Mouse (Mus musculus): Measurements from ENCODE around the gene Slx4ip.
"Not testable (repeated sequence)": the region's sequence is repeated elsewhere in the genome, so short reads cannot be mapped to it uniquely, and the experiment has no call there.

Gene Slx4ip

DNA sequence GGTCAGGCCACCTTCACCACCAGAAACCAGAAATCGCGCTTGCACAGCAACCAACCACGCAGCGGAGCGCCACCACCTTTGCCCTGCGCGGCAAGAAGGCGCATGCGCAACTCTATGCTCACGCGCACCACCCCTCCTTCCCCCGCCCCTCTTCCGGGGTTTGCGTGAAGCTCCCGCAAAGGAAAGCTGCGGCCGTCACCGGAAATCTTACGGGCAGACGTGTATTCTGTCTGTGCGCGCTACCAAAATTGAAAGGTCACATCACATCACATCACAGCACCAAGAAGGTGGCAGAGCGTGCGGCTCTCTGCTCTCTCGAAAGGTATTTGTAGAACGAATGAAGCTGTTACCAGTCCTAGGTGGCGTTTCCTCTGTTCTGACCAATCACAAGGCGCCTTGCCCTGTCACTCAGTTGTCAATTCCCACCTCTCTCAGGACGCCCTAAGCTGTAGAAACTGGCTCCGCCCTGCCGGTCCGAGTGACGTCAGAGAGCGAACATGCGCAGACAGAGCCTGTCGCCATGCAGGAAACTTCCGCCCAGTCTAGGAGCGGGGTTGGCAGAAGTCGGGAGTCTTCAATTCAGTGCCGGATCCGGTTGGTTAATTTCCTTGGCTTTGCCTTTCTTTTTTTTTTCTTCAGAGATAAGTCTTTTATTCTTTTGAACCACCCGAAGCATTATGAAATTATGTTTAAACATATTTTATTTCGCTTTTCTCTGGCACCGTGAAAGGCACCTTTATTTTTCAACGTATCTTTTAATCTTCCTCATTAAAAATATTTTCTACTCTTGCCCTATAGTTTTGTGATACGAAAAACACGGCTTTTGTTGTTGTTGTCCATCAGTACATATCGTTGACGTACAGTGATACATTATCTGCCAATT, at the start of gene Slx4ip, which contains the start of the genes AL731706.1 and Mkks:
Slx4ip (plus strand) TSS at position 151 of the 883 bp plus-strand sequence.
AL731706.1 (minus strand) TSS at position 322 of the 883 bp plus-strand sequence.
Mkks (minus strand) TSS at position 322 of the 883 bp plus-strand sequence.
- peak; percentile 100 for DNase-seq

DNA sequence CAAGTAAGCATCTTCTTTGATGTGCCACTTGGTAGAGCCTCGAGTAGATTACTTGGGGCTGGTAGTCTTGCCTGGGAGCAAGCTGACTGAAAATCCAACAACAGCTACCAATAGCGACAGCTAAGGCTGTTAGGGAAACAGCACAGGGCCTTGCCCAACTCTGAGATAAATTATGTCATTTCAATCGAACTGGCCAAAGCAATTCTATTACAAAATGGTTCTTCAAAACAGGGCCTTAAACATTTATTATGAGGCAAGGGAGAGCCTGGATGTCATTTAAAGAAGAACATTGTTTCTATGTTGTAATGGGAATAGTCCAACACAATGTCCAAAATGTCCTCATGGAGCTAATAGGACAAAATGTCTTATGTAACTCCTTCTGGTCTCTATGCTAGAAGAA, 40.7 kb upstream of the Slx4ip start:
- no peak for DNase-seq

DNA sequence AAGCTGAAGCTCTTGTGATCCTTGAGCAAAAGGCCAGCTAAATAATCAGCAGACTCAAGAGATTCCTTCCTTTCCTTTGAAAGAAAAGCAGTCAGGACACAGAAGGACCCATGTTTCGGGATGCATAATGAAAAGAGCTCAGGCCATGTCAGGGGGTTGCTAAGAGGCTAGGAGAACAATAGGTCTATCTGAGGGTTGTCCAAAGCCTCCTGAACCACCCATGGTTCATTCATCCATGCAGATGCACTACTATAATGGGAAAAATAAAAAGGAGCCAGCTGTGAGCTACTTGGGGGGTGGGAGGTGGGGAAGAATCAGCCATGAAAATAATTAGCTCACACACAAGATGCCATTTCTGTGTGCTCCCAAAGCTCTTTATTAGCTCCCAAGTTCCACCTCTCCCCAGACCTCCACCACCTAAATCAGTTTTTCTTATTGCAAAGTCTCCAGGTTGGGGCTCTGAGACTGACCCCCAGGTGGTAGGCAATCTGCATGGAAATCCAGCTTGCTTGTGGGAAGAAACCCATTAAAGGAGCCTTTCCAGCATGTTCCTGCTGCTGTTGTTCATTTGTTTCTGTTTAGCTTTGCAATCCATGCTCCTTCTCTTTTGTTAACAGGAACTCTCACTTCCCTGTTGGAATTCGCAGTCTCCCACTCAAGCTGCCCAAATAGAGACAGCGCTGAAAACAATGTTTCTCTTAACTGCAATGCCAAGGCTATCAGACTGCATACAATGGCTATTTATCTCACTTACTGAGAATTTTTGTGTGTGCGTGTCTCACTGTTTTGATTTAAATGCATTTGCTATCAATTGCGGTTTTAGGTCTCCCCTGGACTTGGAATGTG, 36.3 kb upstream of the Slx4ip start:
- DNase-seq, result peak; percentile 56

DNA sequence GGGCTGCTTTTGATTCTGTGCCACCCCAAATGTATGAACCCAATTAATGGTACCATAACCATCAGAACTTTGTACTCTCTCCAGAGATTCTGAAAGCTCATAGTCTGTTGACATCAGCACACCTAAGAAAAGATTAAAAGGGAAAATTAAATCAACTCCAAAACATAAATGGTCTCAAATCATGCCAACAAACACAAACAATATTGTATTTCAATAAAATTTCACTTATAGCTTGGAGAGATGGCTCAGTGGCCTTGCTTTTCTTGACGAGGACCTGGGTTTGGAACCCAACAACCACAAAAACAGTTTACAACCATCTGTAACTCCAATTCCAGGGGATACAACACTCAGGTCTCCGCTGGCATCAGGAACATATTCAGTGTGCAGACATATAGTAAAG, 5.4 kb upstream of the Slx4ip start, which contains the start of gene AL731706.2:
AL731706.2 (minus strand) TSS at position 101 of the 400 bp plus-strand sequence.
- no peak for DNase-seq

DNA sequence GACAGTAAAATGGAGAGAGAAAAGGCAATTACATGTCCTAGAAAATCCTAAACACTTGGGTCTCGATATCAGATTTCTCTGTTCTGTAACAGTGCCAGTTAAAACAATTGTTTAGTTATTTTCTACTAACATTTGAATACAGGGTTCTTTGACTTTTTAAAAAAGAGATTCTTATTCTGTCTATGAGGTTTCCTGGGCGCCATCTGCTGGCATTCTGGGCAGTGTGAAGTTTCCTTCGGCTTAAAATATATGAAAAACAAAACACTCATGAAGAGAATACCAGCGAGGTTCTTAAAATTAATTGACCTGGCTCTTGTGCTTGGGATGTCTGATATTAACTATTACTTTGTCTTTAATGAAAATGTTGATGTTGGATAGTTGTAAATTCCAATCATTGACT, 4.2 kb upstream of the Slx4ip start:
- peak; percentile 17 for DNase-seq

DNA sequence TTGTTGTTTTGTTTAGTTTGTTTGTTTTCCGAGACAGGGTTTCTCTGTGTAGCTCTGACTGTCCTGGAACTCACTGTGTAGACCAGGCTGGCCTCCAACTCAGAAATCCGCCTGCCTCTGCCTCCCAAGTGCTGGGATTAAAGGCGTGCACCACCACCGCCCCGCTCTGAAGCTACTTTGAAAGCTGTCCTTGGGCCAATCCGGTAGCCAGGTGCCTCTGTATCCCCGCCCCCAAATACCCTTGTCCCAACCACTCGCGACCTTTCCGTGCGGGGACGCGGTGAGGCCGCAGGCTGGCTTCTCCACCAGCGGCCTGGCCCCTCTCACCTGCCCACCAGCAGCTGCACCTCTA, 326 bp upstream of the Slx4ip start:
- DNase-seq, result not testable (repeated sequence)

DNA sequence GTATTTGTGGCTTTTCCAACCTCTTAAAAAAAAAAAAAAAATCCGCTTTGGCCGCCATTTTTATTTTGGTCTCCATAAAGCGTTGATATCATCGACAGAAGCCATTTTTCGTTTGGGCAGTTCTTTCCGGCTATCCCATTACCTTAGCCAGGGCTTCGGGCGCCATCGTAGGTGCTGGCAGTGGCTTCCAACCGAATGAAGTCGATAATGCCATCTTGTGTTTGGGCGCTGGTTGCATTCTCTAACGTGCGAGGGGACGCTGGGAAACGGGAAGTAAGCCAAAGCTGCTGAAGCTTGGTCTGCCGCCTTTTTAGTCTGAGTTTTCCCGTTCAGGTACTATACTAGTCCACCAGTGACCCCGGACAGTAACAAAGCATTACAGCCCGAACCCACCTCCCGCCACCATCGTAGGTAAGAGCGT, 943 bp downstream of the Slx4ip start:
- DNase-seq, result peak; percentile 99

DNA sequence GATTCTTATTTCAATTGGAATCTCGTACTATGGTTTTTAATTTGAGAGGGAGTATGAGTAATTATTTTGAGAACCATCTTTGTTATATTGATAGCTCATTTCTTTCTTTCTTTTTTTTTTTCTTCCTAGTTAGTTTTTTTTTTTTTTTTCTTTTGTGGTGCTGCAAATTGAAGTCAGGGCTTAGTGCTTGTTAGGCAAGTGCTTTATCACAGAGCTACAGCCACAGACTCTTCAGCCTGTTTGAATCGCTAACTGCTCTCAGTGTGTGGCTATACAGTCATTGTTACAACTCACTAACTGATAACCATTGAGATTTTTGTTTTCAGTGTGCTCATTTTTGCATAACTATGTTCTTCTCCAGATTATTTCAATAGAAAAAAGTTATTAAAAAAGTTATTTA, 3.5 kb downstream of the Slx4ip start:
- DNase-seq, result no peak

DNA sequence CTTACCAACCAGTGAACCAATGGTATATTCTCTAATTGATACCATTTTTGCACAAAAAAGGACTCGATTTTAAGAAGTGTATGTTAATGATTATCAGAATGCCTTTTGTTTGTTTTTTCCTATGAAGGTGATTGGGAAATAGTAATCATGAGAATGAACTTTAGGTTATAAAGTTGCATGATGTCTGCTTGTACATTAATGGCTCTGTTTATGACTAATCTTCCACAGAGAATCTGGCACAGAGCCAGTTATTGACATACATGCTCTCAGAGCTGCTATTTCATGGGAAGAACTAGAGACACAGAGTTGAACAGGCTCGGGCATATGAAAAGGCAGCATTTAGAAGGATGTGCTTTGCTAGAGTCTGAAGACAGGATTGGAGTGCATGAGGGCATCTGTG, 5.1 kb downstream of the Slx4ip start:
- no peak for DNase-seq

DNA sequence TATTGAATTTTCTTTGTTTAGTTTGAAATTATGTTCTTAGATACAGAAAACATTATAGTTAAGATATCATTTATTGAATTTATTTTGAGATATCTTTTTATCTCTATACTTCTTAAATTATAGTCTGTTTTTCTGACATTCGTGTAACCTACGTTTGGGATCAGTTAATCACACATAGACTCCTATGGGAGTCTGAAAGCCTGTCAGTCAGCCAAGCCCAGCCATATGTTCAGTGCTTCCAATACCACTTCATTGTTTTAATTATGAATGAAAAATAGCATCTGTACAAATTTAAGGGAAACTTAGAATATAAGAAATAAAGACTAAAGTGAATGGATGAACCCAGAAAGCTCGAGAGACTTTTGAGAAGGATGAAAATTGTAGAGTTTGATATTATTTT, 17.6 kb downstream of the Slx4ip start:
- no peak for DNase-seq

DNA sequence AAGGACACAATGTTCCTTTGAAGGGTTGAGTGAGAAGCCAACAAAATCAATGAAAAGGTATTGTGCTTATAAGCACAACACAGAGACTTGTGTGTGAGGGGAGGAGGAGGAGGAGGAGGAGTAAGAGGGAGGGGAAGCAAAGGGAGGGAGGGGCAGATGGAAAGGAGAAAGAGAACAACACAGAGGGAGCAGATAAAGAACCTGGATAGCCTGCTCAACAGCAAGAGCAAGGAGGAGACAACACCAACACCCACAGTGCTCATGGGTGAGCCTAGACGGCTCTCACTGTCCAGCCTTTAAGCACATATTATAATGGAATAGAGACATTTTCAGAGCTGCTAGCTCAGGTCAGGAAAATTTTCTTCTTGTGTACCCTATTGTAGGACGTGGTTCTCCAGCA, 18.3 kb downstream of the Slx4ip start:
- no peak for DNase-seq

DNA sequence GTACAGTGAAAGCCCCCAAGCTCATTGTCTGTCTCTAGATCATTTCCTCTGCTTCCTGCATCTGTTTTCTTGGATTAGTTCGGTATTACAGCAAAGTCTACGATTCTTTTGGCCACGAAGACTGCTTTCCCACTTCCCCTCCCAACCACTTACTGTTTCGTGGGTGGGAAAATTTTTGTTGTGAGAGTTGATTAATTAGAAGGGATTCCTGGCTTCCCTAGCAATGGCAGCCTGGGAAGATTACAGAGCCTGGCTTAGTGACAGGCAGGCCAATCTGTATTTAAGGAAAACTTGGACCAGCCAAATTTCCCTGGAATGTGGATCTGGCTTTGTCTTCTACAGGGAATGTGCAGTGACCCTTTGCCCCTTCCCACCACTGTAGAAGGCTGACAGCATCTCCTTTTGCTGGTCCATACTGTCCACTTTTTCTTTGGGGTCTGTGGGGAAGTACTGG, 21.0 kb downstream of the Slx4ip start:
- peak; percentile 35 for DNase-seq

DNA sequence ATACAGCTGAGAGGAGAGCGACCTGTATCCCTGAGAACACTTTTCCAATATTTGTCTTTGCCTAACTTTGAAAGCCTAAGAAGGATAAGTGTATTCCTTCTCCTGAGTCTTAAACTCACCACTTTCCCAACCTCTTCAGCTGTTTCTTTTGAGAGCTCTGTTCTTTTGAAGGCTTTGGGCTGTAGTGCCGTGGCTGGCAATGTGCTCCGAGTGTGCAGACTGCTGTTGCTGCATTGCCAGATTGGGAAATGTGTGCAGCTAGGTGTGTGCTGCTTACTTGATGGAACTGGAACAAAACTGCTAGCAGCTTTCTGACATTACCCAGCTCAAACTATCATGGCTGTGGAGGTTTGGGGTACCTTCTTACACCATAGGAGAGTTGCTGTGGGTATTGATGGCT, 22.0 kb downstream of the Slx4ip start:
- no peak for DNase-seq

DNA sequence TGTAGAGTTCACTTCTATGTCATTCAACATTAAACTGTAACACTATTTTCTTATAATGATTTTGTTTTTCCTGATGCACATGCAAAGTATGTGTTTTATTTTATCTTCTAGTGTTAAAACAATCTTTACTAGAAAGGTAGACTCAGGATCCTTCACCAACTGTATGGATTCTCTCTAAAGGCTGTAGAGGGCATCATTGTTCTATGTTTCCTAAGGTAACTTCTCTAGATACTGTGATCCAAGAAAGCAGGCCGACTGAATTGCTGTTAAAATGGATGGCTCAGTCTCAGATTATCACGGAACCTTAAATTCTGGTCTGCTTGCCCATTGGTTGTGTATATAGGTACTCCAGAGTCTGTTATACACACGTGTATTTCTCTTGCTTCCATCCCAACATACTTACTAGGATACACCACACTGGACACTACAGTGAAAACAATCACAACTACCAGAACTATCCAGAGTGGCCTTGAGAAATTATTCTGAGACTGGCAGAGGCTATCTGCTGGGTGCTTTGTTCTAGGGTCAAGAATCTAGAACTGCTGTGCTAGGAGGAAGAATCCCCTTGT, 23.4 kb downstream of the Slx4ip start:
- DNase-seq, result peak; percentile 47

DNA sequence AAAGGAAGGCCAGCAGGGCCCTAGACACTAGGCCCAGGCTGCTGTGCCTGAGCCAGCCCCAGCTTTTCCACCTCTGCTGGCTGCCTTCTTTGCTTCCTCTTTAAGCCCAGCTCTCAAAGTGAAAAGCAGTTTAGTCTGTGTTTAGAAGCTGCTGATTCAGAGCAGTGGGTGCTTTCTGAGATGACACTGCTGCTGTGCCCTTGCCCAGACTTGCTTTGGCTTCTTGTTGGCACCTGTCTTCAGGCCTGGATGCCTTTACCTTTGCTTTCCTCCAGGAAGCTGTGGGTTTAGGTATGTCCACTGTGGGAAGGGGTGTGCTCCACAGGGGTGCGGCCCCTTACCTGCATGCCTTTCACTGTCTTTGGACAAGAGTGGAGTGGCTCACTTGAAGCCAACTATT, 28.4 kb downstream of the Slx4ip start:
- DNase-seq, result no peak

DNA sequence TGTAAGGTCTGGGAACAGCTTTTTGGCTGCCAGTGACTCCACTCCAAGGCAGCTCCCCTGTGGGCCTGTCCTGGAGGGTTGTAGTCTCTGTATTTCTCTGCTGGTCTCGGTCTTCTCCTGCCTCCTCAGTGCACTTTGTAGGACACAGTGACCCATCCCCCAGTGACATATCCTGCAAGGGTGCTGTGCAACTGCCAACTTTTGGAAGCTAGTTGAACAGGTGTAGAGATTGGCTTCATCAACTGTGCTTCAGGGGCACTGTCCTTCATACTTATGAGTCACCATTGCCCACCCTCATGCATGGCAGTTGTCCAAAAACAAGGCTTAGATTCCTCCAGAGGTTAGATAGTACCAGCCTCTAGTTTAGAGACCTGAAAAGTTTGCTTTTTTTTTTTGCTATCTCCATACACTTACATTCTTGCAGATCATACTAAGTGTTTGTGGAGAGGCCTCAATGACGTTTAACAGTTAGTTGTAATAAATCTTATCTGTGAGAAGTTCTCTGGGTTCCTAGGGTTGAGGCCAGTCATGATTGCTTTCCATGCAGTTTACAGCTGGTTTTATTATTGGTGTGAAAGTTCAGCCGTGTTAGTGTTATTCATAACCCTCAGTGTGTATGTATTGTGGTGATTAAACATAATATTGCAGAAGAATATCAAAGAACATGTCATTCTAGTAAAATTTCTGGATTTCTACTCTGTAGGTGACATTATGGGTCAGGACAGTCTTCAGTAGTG, 29.4 kb downstream of the Slx4ip start:
- DNase-seq, result no peak

DNA sequence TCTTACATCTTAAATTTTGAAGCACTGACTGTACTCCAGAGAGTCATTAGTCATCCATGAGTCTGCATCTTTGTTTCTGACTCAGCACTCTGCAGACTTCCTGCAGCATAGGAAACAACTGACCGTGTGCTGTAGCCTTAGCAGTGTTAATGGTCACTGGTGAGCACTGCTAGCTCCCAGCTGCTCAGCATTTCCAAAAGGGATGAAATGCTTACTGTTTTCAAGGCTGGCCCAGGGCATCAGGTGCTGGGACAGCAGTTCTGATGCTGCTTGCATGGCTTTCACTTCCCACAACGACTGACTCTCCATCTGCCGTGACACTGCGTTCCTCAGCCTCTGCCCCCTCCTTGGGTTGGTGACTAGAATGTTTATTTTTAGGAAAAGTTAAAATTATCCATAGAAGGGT, 30.0 kb downstream of the Slx4ip start:
- peak; percentile 11 for DNase-seq

DNA sequence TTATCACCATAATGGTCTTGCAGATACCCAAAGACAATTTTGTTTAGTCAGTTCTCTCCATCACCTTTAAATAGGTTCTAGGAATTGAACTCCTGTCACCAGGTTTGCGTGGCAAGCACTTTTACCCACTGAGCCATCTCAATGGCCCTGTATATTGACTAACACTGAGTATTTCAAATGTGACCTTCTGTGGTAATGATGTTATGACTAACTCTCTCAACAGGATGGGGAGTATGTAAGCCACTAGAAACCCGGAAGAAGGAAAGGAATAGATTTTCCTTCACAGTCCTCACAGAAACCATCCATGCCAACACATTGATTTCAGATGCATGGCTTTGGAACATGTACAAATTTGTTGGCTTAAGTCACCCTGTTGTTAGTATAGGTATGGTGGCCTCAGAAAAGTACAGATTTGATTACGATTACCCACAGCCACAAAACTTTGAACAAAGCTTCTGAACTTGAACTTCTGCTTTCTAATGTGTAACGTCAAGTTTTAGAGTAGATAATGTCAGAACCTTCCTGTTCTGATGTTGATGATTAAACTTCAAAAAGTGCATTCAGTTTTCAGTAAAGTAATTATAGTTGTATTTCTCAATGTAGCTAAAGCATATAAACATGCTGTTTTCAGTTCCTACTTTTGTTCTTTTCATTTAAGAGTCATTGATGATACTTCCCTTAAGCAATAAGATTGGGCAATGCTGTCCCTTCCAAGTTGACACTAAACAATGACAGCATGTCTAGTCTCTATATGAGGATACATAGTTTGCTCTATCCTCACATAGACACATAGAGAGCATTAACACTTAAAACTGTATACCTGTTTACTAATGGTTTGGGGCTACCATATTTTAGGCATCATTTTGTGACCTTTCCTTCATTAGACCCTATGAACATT, 45.6 kb downstream of the Slx4ip start:
- no peak for DNase-seq

DNA sequence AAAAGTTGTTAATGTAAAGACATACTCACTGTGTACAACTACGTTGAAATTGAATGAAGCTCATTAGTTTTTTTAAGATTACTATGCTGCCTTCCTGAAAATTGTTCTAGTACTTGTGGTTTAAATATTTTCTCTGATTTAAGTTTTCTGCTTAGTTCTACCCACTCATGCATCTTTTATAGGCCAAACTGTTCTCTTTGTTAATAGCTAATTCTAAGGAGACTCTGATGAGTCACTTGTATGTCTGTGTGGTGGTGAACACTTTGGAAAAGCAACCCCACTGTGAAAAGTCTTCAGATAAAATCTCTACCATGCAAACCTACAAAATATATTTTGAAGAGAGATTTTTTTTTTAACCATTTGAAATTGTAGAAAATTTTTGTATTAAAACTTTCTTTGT, 47.2 kb downstream of the Slx4ip start:
- no peak for DNase-seq

DNA sequence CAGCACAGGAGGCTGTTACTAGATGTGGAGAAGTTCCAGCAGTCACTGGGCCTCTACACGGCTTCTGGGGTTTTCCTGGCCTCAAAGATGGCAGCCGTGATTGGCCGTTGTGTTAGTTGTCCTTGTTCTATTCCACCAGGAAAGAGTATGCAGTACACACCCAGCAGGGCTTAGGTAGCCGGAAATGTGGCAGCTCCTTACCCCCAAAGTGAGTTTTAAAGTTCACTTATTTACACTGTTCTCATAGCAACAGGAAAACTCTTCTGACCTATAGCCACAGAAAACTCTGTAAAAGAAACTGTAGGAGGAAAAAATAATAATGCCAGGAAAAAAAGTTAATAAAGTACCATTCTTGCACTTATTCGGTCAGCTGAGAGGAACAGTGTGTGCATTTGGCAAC, 55.3 kb downstream of the Slx4ip start:
- DNase-seq, result no peak

DNA sequence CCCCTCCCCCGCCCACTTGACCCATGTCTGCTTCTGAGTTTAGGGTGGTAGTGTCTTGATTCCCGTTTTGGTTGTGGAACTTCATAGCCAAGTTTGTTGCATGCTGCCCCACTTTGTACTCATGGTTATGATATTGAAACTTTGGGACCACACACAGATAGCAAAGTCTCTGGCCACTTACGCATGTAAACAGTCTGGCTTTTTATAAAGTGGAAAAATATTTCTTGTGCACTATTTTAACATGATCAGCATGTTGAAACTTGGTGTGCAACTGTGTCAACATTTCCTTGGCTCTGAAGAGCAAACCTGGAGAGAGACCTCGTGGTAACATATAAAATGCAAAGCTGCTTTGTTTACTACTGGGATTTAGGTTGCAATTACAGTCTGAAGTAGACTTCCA, 56.5 kb downstream of the Slx4ip start:
- no peak for DNase-seq
